Mouse (Mus musculus) embryonic facial prominence, embryonic 12.5 days (tissue): ENCODE measurements around the gene Gm21976. TPM values are rescaled to one million over a fixed set of nuclear protein-coding genes. Genes with fewer than 3 reads are reported as not detected.

Source experiments
- ATAC-seq: fragments of 200-750 bp; cut with Nextera tagmentation; 2 replicates; pipeline ENCODE4 v1.8.0; 2017; ENCODE audit not compliant: insufficient number of reproducible peaks, insufficient read depth, low FRiP score, low TSS enrichment
- H3K27ac ChIP-seq: fragments of 300-500 bp; sonication (generic); 2 replicates; pipeline ENCODE4 v1.5.1; 2016; ENCODE audit warnings: mild to moderate bottlenecking
- H3K27me3 ChIP-seq: fragments of 300-500 bp; sonication (generic); 2 replicates; pipeline ENCODE4 v1.6.1; 2016; ENCODE audit warnings: mild to moderate bottlenecking, moderate library complexity
- H3K36me3 ChIP-seq: fragments of 300-500 bp; sonication (generic); 2 replicates; pipeline ENCODE4 v1.6.1; 2016; ENCODE audit warnings: mild to moderate bottlenecking
- H3K4me1 ChIP-seq: fragments of 300-500 bp; sonication (generic); 2 replicates; pipeline ENCODE4 v1.6.1; 2016
- H3K4me2 ChIP-seq: fragments of 300-500 bp; sonication (generic); replicated peaks from 2 replicates; pipeline ENCODE4 v1.6.1; 2016; ENCODE audit warnings: mild to moderate bottlenecking, moderate library complexity
- H3K4me3 ChIP-seq: fragments of 300-500 bp; sonication (generic); 2 replicates; pipeline ENCODE4 v1.5.1; 2016; ENCODE audit warnings: mild to moderate bottlenecking
- H3K9ac ChIP-seq: fragments of 300-500 bp; sonication (generic); 2 replicates; pipeline ENCODE4 v1.6.1; 2016; ENCODE audit warnings: mild to moderate bottlenecking, moderate library complexity
- H3K9me3 ChIP-seq: fragments of 300-500 bp; sonication (generic); 2 replicates; pipeline ENCODE4 v1.6.1; 2016; ENCODE audit warnings: mild to moderate bottlenecking, moderate library complexity
- WGBS: fragments of 180-500 bp; shearing (Covaris S2); methylation state at CpG from one replicate; pipeline ENCODE4 v1.1.7; 2016; 5-methylcytosine and 5-hydroxymethylcytosine counted together
- polyA plus RNA-seq: library from polyadenylated mRNA; unstranded; fragments of >200 nt; fragmentation: Nextera tagmentation; extraction: Ambion mirVana; gene quantifications from 2 replicates; pipeline ENCODE4 v1.2.1, GENCODE M21; 2016

Gm21976 gene
- polyA plus RNA-seq, 1 experiment from 2014 or later, result not detected

- Histone ChIP-seq H3K9me3 (no peaks in the 10 kb centered on the region), H3K4me3 (no peak overlapping the region), H3K9ac (no peak overlapping the region), H3K4me2 (no peak overlapping the region), H3K36me3 (peaks cover 32% of the 10 kb centered on the region), H3K4me1 (peaks cover 6% of the 10 kb centered on the region; the same call in 1 of the 2 replicates), H3K27me3 (no peaks in the 10 kb centered on the region), H3K27ac (0 out of 2 replicates have a peak overlapping the region, but pooled peaks have one; percentile 26)
- WGBS, result 42% methylated on average over 5 of the region's 5 CpGs
- ATAC-seq, result no peak
These were observed 26.7 kb downstream of the Gm21976 start for GRCm38 (mm10) chr13:98306393-98306792.

DNA sequence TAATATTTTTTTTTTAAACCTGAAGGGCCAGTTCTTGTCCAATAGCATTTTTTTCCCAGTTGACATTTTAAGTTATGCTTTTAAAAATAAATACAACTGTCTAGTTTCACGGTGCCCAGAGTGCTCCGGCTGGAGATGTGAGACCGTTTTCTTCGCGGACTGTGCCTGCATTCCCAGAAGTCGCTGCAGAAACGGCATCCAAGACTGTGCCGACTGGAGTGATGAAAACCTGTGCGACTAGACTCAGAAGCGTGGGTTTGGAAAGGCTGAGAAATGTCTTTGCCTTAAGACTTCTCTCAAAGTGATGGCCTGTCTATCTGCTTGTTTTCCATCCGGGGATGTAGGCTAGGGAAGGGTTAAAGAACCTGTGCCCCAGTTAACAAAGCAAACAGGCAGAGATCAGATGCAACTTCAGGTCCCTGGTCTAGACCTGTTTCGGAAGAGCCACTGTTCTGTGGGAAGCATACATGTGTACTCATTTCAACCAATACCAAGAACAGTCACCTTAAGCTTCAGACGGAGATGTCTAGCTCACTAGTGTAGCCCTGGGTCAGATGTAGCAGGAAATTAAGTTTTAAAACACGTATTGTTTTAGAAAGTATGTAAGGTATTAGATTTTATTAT lies 27.3 kb downstream of the Gm21976 start:
- no peaks in the 10 kb centered on the region for H3K27me3 ChIP-seq
- H3K4me2 ChIP-seq, result no peak overlapping the region
- H3K4me3 ChIP-seq, result no peak overlapping the region
- H3K9ac ChIP-seq, result no peak overlapping the region
- ATAC-seq, result no peak
- H3K36me3 ChIP-seq, result peaks cover 38% of the 10 kb centered on the region
- H3K9me3 ChIP-seq, result no peaks in the 10 kb centered on the region
- WGBS, result 52% methylated on average over 14 of the region's 14 CpGs
- H3K27ac ChIP-seq, result peak overlapping the region; percentile 20; the same call in 1 of the 2 replicates
- peaks cover 6% of the 10 kb centered on the region; the same call in 1 of the 2 replicates for H3K4me1 ChIP-seq

- Histone ChIP-seq H3K36me3 (peaks cover 47% of the 10 kb centered on the region), H3K9ac (no peak overlapping the region), H3K4me2 (no peak overlapping the region), H3K9me3 (no peaks in the 10 kb centered on the region), H3K27me3 (no peaks in the 10 kb centered on the region), H3K27ac (no peak overlapping the region), H3K4me3 (no peak overlapping the region), H3K4me1 (peaks cover 6% of the 10 kb centered on the region; the same call in 1 of the 2 replicates)
- no peak for ATAC-seq
- 82% methylated on average over 5 of the region's 5 CpGs for WGBS
These were observed 28.3 kb downstream of the Gm21976 start for GRCm38 (mm10) chr13:98308004-98308403.

DNA sequence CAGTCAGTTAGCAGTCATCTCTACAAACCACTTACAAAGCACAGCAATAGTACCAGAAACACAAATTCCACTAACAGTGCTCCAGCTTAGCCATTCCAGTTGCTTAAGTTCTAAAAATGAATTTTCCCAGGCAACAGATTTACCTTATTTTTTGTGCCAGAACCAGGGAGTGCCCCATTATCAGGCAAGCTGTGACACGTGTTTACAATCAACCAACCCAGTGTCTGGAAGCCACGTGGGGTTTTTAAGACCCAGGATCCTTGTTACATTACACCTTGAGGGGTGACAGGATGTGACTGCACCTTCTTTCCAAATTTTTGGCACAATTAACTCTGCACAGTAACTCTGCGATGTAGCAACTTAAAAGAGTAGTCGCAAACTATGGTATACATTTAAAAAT lies 29.0 kb downstream of the Gm21976 start:
- H3K4me3 ChIP-seq, result no peak overlapping the region
- no peak overlapping the region for H3K9ac ChIP-seq
- WGBS, result 70% methylated on average over 4 of the region's 4 CpGs
- peaks cover 51% of the 10 kb centered on the region for H3K36me3 ChIP-seq
- H3K4me2 ChIP-seq, result no peak overlapping the region
- peaks cover 6% of the 10 kb centered on the region; the same call in 1 of the 2 replicates for H3K4me1 ChIP-seq
- H3K27me3 ChIP-seq, result no peaks in the 10 kb centered on the region
- ATAC-seq, result no peak
- H3K27ac ChIP-seq, result no peak overlapping the region
- H3K9me3 ChIP-seq, result no peaks in the 10 kb centered on the region

DNA sequence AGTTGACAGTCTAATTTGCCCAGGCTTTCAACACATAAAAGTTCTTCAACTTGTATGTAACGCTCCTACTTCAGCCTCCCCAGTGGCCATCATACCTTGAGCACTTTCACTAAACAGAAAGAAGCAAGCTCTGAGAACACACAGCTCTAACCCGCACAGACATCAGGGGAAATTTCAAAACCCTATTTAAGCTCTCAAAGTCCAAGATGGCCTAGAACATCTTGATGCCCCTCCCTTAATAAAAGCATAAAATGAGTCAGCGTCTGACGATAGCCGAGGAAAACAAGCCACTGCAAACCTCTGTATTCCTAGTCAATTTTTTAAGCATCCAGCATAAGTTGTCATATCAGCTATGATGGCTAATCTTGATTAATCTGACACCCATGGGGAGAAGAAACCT lies 31.9 kb downstream of the Gm21976 start:
- no peak overlapping the region for H3K4me2 ChIP-seq

DNA sequence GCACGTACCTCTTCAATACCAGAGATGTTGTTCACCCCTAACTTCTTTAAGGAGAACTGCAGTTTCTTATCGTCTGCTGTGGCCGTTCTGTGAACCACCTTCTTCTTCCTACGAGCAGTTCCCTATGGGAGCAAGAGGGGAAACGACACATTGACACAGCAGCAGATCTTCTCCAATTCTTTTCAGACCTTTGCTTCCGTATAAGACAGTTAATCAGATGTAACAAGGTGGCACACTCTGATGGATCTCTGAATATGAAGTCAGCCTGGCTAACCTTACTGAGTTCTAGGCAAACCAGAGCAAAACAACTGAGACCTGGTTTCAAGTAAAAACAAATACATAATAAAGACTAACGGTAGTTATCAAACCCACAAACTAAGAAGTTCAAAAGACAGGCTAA lies 33.9 kb downstream of the Gm21976 start:
- H3K36me3 ChIP-seq, result peaks cover 44% of the 10 kb centered on the region
- no peak overlapping the region for H3K4me3 ChIP-seq
- WGBS, result 78% methylated on average over 7 of the region's 7 CpGs
- no peak overlapping the region for H3K4me2 ChIP-seq
- H3K27me3 ChIP-seq, result no peaks in the 10 kb centered on the region
- ATAC-seq, result no peak
- H3K27ac ChIP-seq, result no peak overlapping the region
- peaks cover 9% of the 10 kb centered on the region for H3K4me1 ChIP-seq
- H3K9ac ChIP-seq, result no peak overlapping the region
- no peaks in the 10 kb centered on the region for H3K9me3 ChIP-seq

More for the DNA sequence above, 31.9 kb downstream of the Gm21976 start:
- no peaks in the 10 kb centered on the region for H3K27me3 ChIP-seq
- H3K9ac ChIP-seq, result no peak overlapping the region
- WGBS, result 90% methylated on average over 5 of the region's 5 CpGs
- H3K4me1 ChIP-seq, result peaks cover 12% of the 10 kb centered on the region
- peaks cover 51% of the 10 kb centered on the region for H3K36me3 ChIP-seq
- no peak overlapping the region for H3K27ac ChIP-seq
- no peak for ATAC-seq
- no peaks in the 10 kb centered on the region for H3K9me3 ChIP-seq
- H3K4me3 ChIP-seq, result no peak overlapping the region

GRCm38 (mm10) chr13:98315124-98315523 lies 35.4 kb downstream of the Gm21976 start:
- Histone ChIP-seq H3K9me3 (no peaks in the 10 kb centered on the region), H3K27me3 (no peaks in the 10 kb centered on the region), H3K4me1 (peaks cover 9% of the 10 kb centered on the region), H3K27ac (no peak overlapping the region), H3K4me3 (peak overlapping the region; percentile 100; the same call in 1 of the 2 replicates), H3K4me2 (peak overlapping the region; percentile 62), H3K36me3 (peaks cover 32% of the 10 kb centered on the region), H3K9ac (no peak overlapping the region)
- no peak for ATAC-seq
- 67% methylated on average over 4 of the region's 4 CpGs for WGBS

DNA sequence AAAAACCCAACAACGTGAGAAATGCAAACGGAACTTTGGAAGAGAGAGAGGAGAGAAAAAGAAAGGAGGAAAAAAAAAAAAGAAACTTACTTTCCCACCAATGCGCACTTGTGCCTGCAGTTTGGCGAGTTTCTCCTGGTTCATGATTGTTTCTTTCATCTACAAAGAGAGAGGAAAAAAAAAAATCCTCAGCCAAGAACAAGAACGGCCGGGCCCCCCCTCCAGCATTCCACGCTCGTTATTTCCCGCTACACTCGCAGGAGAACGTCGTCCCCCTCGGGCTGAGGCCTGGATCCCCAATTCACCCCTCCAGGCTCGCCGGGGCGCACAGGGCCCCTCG lies 36.4 kb downstream of the Gm21976 start:
- no peak for ATAC-seq
- under 1% methylated on average over 17 of the region's 17 CpGs for WGBS
- Histone ChIP-seq H3K4me3 (peak overlapping the region; percentile 100), H3K27me3 (no peaks in the 10 kb centered on the region), H3K27ac (peak overlapping the region; percentile 94), H3K4me1 (peaks cover 9% of the 10 kb centered on the region), H3K4me2 (peak overlapping the region; percentile 62), H3K9me3 (no peaks in the 10 kb centered on the region), H3K9ac (peak overlapping the region; percentile 98), H3K36me3 (peaks cover 22% of the 10 kb centered on the region)

- peak within 1 kb of the TSS; percentile 94 for H3K27ac ChIP-seq
- WGBS, result under 1% methylated on average over 83 of the region's 90 CpGs
- H3K9me3 ChIP-seq, result no peaks in the 10 kb centered on the region
- H3K36me3 ChIP-seq, result peaks cover 17% of the 10 kb centered on the region
- peak; percentile 78 for ATAC-seq
- peak within 1 kb of the TSS; percentile 62 for H3K4me2 ChIP-seq
- no peaks in the 10 kb centered on the region for H3K27me3 ChIP-seq
- peak within 1 kb of the TSS; percentile 100 for H3K4me3 ChIP-seq
- H3K9ac ChIP-seq, result peak within 1 kb of the TSS; percentile 98
- H3K4me1 ChIP-seq, result peaks cover 9% of the 10 kb centered on the region
These were observed 37.0 kb downstream of the Gm21976 start, which contains the start of gene Btf3 for GRCm38 (mm10) chr13:98316480-98317245. Gene Btf3 (minus strand): TSS chr13:98317006.

DNA sequence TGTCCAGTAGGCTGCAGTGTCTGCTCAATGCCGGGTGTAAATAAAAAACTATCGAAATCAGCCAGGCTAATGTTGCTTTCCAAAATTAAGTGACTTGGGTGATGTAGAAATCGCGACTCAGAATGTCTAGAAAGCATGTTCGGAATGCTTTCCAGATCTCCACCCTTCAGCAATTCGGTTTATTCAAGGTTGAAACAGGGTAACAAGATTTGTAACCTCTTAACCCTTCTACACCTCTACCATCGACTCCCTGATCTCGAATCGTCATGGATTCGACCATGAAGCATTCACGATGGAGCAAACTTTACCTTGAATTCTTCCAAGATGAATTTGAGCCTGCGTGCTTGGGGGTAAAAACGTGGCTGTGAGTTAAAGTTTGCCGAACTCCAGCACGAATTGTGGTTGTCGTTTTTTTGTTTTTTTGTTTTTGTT lies 37.6 kb downstream of the Gm21976 start:
- H3K4me1 ChIP-seq, result peaks cover 9% of the 10 kb centered on the region
- H3K9me3 ChIP-seq, result no peaks in the 10 kb centered on the region
- peak overlapping the region; percentile 62 for H3K4me2 ChIP-seq
- no peaks in the 10 kb centered on the region for H3K27me3 ChIP-seq
- H3K4me3 ChIP-seq, result peak overlapping the region; percentile 100
- peak overlapping the region; percentile 94 for H3K27ac ChIP-seq
- peaks cover 11% of the 10 kb centered on the region for H3K36me3 ChIP-seq
- 3% methylated on average over 16 of the region's 16 CpGs for WGBS
- peak overlapping the region; percentile 98 for H3K9ac ChIP-seq
- ATAC-seq, result no peak

GRCm38 (mm10) chr13:98317911-98318310 lies 38.2 kb downstream of the Gm21976 start:
- 90% methylated on average over 6 of the region's 6 CpGs for WGBS
- H3K9me3 ChIP-seq, result no peaks in the 10 kb centered on the region
- H3K36me3 ChIP-seq, result peaks cover 5% of the 10 kb centered on the region
- no peak overlapping the region for H3K27ac ChIP-seq
- H3K4me2 ChIP-seq, result peak overlapping the region; percentile 62
- H3K4me3 ChIP-seq, result no peak overlapping the region
- ATAC-seq, result no peak
- H3K27me3 ChIP-seq, result no peaks in the 10 kb centered on the region
- H3K4me1 ChIP-seq, result peaks cover 9% of the 10 kb centered on the region
- H3K9ac ChIP-seq, result no peak overlapping the region

GRCm38 (mm10) chr13:98325034-98325433 lies 45.3 kb downstream of the Gm21976 start:
- WGBS, result 38% methylated on average over 11 of the region's 11 CpGs
- ATAC-seq, result no peak
- H3K27ac ChIP-seq, result no peak overlapping the region

More at GRCm38 (mm10) chr13:98325034-98325433, 45.3 kb downstream of the Gm21976 start:
- no peak overlapping the region for H3K4me2 ChIP-seq
- no peaks in the 10 kb centered on the region for H3K27me3 ChIP-seq
- no peaks in the 10 kb centered on the region for H3K4me1 ChIP-seq
- H3K9me3 ChIP-seq, result no peaks in the 10 kb centered on the region
- no peaks in the 10 kb centered on the region for H3K36me3 ChIP-seq
- H3K9ac ChIP-seq, result no peak overlapping the region
- H3K4me3 ChIP-seq, result no peak overlapping the region
